Mouse (Mus musculus) spleen, postnatal 36 days (tissue): ENCODE measurements around the gene Clasp1.

ENCODE experiments used
- DNase-seq, 2 experiments: peaks; one replicate each; pipeline ENCODE4 v3.0.0; 2022; ENCODE audit warnings: low spot score in 2 of 2, mixed read lengths in 1 of 2

Gene Clasp1

GRCm38 (mm10) chr1:118658716-118659115 lies 269.9 kb downstream of the Clasp1 start:
- DNase-seq = no peak

GRCm38 (mm10) chr1:118660880-118661465 lies 272.1 kb downstream of the Clasp1 start:
- DNase-seq = no peak
